Mouse (Mus musculus): Measurements from ENCODE around the gene Popdc2. TPM values are rescaled to one million over a fixed set of nuclear protein-coding genes. Genes with fewer than 3 reads are reported as not detected.
"Not testable (repeated sequence)": the region's sequence is repeated elsewhere in the genome, so short reads cannot be mapped to it uniquely, and the experiment has no call there.

Popdc2 gene
- polyA plus RNA-seq (2014; fragmentation: Nextera tagmentation; extraction: Ambion mirVana), result 0.62 and 0.71 TPM in 2 replicates

DNA sequence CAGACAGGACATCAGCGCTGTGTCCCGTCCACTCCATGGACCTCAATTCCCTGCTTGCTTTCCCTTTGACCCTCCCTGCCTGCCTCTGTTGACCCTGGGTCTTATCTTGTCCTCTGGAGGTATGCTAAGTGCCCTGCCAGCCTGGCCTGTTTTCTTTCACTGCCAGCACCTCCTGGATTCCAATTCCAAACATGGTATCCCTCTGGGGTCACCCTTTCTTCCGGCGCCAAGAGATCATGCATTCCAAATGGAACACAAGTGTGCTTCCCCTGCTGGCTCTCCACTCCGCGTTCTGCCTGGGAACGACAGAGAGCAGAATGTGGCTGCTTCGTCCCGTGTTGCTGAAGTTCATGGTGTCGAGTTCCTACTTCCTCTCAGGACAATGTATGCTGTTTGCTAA is at the start of gene Popdc2:
Gene Popdc2 (plus strand): TSS at position 277 of the 400 bp plus-strand sequence.
- H3K9ac ChIP-seq (replicated peaks; ENCODE audit: low read depth, low read length), result no peak within 1 kb of the TSS
- no peak within 1 kb of the TSS for H3K27ac ChIP-seq (ENCODE audit: low read depth, low read length)
- no peak for ATAC-seq (ENCODE audit: low read depth)
- H3K4me2 ChIP-seq (ENCODE audit: low read depth, low read length), result no peak within 1 kb of the TSS
- H3K27me3 ChIP-seq (ENCODE audit: control insufficient read depth, insufficient read depth, low read length), result no peaks in the 10 kb centered on the region
- H3K36me3 ChIP-seq (ENCODE audit: control insufficient read depth, insufficient read depth, low read length), result no peaks in the 10 kb centered on the region
- WGBS, result 68% methylated on average over 10 of the region's 10 CpGs
- no peaks in the 10 kb centered on the region for H3K9me3 ChIP-seq (ENCODE audit: control insufficient read depth, low read length)
- no peak within 1 kb of the TSS for H3K4me3 ChIP-seq (ENCODE audit: low read depth, low read length)
- no peaks in the 10 kb centered on the region for H3K4me1 ChIP-seq (ENCODE audit: control insufficient read depth, insufficient read depth, low read length)

DNA sequence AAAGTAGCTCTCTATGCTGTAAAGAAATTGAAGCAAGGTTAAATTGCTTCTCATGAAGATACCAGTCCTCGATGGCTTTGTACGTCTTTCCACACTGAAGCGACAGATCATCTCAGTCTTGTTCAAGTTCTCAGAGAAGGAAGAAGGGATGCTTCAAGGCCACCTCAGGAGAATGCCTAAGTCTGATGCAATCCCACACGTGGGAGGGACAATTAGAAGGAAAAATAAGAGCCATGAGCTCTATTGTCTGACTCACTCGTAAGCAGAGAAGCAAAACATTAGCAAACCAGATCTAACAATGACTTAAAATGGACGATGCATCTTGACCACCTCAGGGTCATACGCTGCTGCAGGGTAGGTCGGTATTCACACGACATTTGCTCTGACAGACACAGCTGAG is 43.5 kb upstream of the Popdc2 start:
- Histone ChIP-seq H3K9ac (replicated peaks; ENCODE audit: low read depth, low read length) (no peak overlapping the region), H3K27ac (ENCODE audit: low read depth, low read length) (no peak overlapping the region), H3K4me1 (ENCODE audit: control insufficient read depth, insufficient read depth, low read length) (no peaks in the 10 kb centered on the region), H3K36me3 (ENCODE audit: control insufficient read depth, insufficient read depth, low read length) (no peaks in the 10 kb centered on the region), H3K4me3 (ENCODE audit: low read depth, low read length) (no peak overlapping the region), H3K4me2 (ENCODE audit: low read depth, low read length) (no peak overlapping the region), H3K27me3 (ENCODE audit: control insufficient read depth, insufficient read depth, low read length) (no peaks in the 10 kb centered on the region), H3K9me3 (ENCODE audit: control insufficient read depth, low read length) (no peaks in the 10 kb centered on the region)
- 82% methylated on average over 9 of the region's 9 CpGs for WGBS
- ATAC-seq (ENCODE audit: low read depth), result no peak

- H3K4me3 ChIP-seq (ENCODE audit: low read depth, low read length), result no peak overlapping the region
- no peaks in the 10 kb centered on the region for H3K4me1 ChIP-seq (ENCODE audit: control insufficient read depth, insufficient read depth, low read length)
- no peak overlapping the region for H3K4me2 ChIP-seq (ENCODE audit: low read depth, low read length)
- no peaks in the 10 kb centered on the region for H3K36me3 ChIP-seq (ENCODE audit: control insufficient read depth, insufficient read depth, low read length)
- ATAC-seq (ENCODE audit: low read depth), result no peak
- no peak overlapping the region for H3K9ac ChIP-seq (replicated peaks; ENCODE audit: low read depth, low read length)
- no peaks in the 10 kb centered on the region for H3K9me3 ChIP-seq (ENCODE audit: control insufficient read depth, low read length)
- no peaks in the 10 kb centered on the region for H3K27me3 ChIP-seq (ENCODE audit: control insufficient read depth, insufficient read depth, low read length)
- no peak overlapping the region for H3K27ac ChIP-seq (ENCODE audit: low read depth, low read length)
- WGBS, result 94% methylated on average over 4 of the region's 4 CpGs
These were observed 42.9 kb upstream of the Popdc2 start for GRCm38 (mm10) chr16:38319087-38319486.

- no peaks in the 10 kb centered on the region for H3K36me3 ChIP-seq (ENCODE audit: control insufficient read depth, insufficient read depth, low read length)
- no peak overlapping the region for H3K9ac ChIP-seq (replicated peaks; ENCODE audit: low read depth, low read length)
- H3K9me3 ChIP-seq (ENCODE audit: control insufficient read depth, low read length), result no peaks in the 10 kb centered on the region
- peak overlapping the region; percentile 7; the same call in 1 of the 2 replicates for H3K4me3 ChIP-seq (ENCODE audit: low read depth, low read length)
- H3K4me2 ChIP-seq (ENCODE audit: low read depth, low read length), result peak overlapping the region; percentile 38
- H3K4me1 ChIP-seq (ENCODE audit: control insufficient read depth, insufficient read depth, low read length), result no peaks in the 10 kb centered on the region
- H3K27ac ChIP-seq (ENCODE audit: low read depth, low read length), result no peak overlapping the region
- WGBS, result 29% methylated on average over 17 of the region's 17 CpGs
- no peaks in the 10 kb centered on the region for H3K27me3 ChIP-seq (ENCODE audit: control insufficient read depth, insufficient read depth, low read length)
- ATAC-seq (ENCODE audit: low read depth), result peak; percentile 65
These were observed 40.5 kb upstream of the Popdc2 start for GRCm38 (mm10) chr16:38321452-38321935.

DNA sequence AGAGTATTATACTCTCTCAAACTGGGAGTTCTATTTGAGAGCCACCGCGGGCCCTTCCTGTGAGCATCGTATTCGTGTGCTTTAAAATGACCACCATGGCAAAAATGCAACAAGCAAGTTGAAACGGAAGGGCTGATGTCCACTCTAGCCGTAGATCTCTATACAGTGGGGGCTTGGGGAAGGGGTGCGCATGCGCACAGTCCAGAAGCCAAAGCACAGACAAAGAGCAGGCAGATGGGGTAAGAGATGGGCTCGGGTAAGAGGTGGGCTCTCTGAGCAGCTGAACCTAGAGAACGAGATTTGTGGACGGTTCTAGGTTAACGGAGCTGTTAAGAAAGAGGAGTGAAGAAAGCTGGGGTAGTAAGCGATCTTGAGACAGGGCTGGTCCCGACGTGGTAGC is 37.7 kb upstream of the Popdc2 start:
- H3K4me1 ChIP-seq (ENCODE audit: control insufficient read depth, insufficient read depth, low read length), result no peaks in the 10 kb centered on the region
- H3K36me3 ChIP-seq (ENCODE audit: control insufficient read depth, insufficient read depth, low read length), result no peaks in the 10 kb centered on the region
- no peak overlapping the region for H3K27ac ChIP-seq (ENCODE audit: low read depth, low read length)
- 94% methylated on average over 15 of the region's 15 CpGs for WGBS
- H3K27me3 ChIP-seq (ENCODE audit: control insufficient read depth, insufficient read depth, low read length), result no peaks in the 10 kb centered on the region
- no peak overlapping the region for H3K9ac ChIP-seq (replicated peaks; ENCODE audit: low read depth, low read length)
- H3K4me3 ChIP-seq (ENCODE audit: low read depth, low read length), result no peak overlapping the region
- H3K9me3 ChIP-seq (ENCODE audit: control insufficient read depth, low read length), result no peaks in the 10 kb centered on the region
- ATAC-seq (ENCODE audit: low read depth), result no peak
- no peak overlapping the region for H3K4me2 ChIP-seq (ENCODE audit: low read depth, low read length)

- H3K27ac ChIP-seq (ENCODE audit: low read depth, low read length), result no peak overlapping the region
- 80% methylated on average over 11 of the region's 11 CpGs for WGBS
These were observed 35.1 kb upstream of the Popdc2 start for GRCm38 (mm10) chr16:38326778-38327397.

GRCm38 (mm10) chr16:38329340-38329739 is 32.7 kb upstream of the Popdc2 start:
- no peaks in the 10 kb centered on the region for H3K36me3 ChIP-seq (ENCODE audit: control insufficient read depth, insufficient read depth, low read length)
- 89% methylated on average over 3 of the region's 3 CpGs for WGBS
- no peak overlapping the region for H3K27ac ChIP-seq (ENCODE audit: low read depth, low read length)
- H3K9me3 ChIP-seq (ENCODE audit: control insufficient read depth, low read length), result no peaks in the 10 kb centered on the region
- H3K4me2 ChIP-seq (ENCODE audit: low read depth, low read length), result no peak overlapping the region
- no peaks in the 10 kb centered on the region for H3K4me1 ChIP-seq (ENCODE audit: control insufficient read depth, insufficient read depth, low read length)
- no peak overlapping the region for H3K9ac ChIP-seq (replicated peaks; ENCODE audit: low read depth, low read length)
- no peak for ATAC-seq (ENCODE audit: low read depth)
- no peaks in the 10 kb centered on the region for H3K27me3 ChIP-seq (ENCODE audit: control insufficient read depth, insufficient read depth, low read length)
- H3K4me3 ChIP-seq (ENCODE audit: low read depth, low read length), result no peak overlapping the region

More at GRCm38 (mm10) chr16:38326778-38327397, 35.1 kb upstream of the Popdc2 start:
- no peak overlapping the region for H3K9ac ChIP-seq (replicated peaks; ENCODE audit: low read depth, low read length)
- ATAC-seq (ENCODE audit: low read depth), result no peak
- no peak overlapping the region for H3K4me3 ChIP-seq (ENCODE audit: low read depth, low read length)
- H3K27me3 ChIP-seq (ENCODE audit: control insufficient read depth, insufficient read depth, low read length), result no peaks in the 10 kb centered on the region
- H3K36me3 ChIP-seq (ENCODE audit: control insufficient read depth, insufficient read depth, low read length), result no peaks in the 10 kb centered on the region
- no peaks in the 10 kb centered on the region for H3K4me1 ChIP-seq (ENCODE audit: control insufficient read depth, insufficient read depth, low read length)
- H3K9me3 ChIP-seq (ENCODE audit: control insufficient read depth, low read length), result no peaks in the 10 kb centered on the region
- H3K4me2 ChIP-seq (ENCODE audit: low read depth, low read length), result no peak overlapping the region

DNA sequence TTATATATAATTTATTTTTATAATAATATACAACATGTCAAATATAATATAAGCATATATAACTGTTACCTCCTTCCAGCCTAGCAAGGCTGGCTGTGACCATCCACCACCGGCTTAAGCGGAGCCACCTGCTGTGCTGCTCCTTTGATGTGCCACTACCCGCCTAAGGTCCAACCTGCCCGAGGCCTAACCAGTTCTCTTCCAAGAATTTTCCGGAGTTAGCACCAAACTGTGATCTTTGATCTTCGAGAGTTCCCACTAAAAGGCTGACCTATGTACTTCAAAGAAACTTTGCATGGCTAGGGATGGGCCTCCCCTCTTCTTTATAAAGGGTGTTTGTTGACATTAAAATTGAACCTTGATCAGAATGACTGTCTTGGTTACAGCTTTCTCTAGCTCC is 27.6 kb upstream of the Popdc2 start:
- 26% methylated on average over 6 of the region's 6 CpGs for WGBS
- no peaks in the 10 kb centered on the region for H3K36me3 ChIP-seq (ENCODE audit: control insufficient read depth, insufficient read depth, low read length)
- H3K9me3 ChIP-seq (ENCODE audit: control insufficient read depth, low read length), result no peaks in the 10 kb centered on the region
- H3K27ac ChIP-seq (ENCODE audit: low read depth, low read length), result no peak overlapping the region
- no peak overlapping the region for H3K4me2 ChIP-seq (ENCODE audit: low read depth, low read length)
- H3K4me1 ChIP-seq (ENCODE audit: control insufficient read depth, insufficient read depth, low read length), result no peaks in the 10 kb centered on the region
- H3K4me3 ChIP-seq (ENCODE audit: low read depth, low read length), result no peak overlapping the region
- ATAC-seq (ENCODE audit: low read depth), result no peak
- no peak overlapping the region for H3K9ac ChIP-seq (replicated peaks; ENCODE audit: low read depth, low read length)
- H3K27me3 ChIP-seq (ENCODE audit: control insufficient read depth, insufficient read depth, low read length), result no peaks in the 10 kb centered on the region

DNA sequence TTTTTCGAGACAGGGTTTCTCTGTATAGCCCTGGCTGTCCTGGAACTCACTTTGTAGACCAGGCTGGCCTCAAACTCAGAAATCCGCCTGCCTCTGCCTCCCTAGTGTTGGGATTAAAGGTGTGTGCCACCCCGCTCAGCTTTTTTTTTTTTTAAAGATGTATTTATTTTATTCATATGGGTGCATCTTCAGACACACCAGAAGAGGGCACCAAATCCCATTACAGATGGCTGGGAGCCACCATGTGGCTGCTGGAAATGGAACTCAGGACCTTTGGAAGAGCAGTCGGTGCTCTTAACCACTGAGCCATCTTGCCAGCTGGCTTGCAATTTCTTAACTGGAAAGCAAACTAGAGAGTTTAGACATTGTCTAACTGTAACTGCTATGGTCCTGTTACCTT is 23.9 kb upstream of the Popdc2 start:
- H3K4me1 ChIP-seq (ENCODE audit: control insufficient read depth, insufficient read depth, low read length), result not testable (repeated sequence)

More for the DNA sequence above, 23.9 kb upstream of the Popdc2 start:
- not testable (repeated sequence) for H3K9ac ChIP-seq (replicated peaks; ENCODE audit: low read depth, low read length); H3K27ac ChIP-seq (ENCODE audit: low read depth, low read length); H3K36me3 ChIP-seq (ENCODE audit: control insufficient read depth, insufficient read depth, low read length); H3K9me3 ChIP-seq (ENCODE audit: control insufficient read depth, low read length); H3K27me3 ChIP-seq (ENCODE audit: control insufficient read depth, insufficient read depth, low read length); H3K4me3 ChIP-seq (ENCODE audit: low read depth, low read length); ATAC-seq (ENCODE audit: low read depth); H3K4me2 ChIP-seq (ENCODE audit: low read depth, low read length)
- WGBS, result 90% methylated on average over 4 of the region's 4 CpGs
